Mouse (Mus musculus) adrenal gland, postnatal 36 days (tissue): ENCODE measurements at regions not wholly inside any gene's neighbourhood (a gene's known extent, or its start where the extent isn't known, plus 50 kb on each side); places are given as distances from the start of the nearest gene placed in this dataset.

ENCODE experiments used
- DNase-seq, 2 experiments: peaks; one replicate each; pipeline ENCODE4 v3.0.0; 2021; ENCODE audit warnings: mixed read lengths in 1 of 2

DNA sequence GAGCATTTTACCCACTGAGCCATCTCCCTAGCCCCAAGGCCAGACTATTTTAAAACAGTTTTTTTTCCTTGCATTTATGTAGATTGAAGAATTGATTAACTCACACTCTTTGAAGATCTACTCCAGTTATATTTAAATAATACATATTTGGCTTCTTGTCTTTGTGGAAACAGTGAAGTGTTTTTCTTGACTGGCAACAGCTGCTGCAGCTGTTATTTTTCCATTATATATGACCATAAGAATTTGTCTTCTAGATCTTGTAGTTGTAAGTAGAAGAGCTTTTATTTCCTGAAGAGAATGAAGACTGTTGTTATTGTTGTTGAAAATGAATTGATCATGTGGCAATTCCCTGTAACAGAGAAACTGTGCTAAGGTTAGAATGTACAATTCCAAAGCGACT lies 109.4 kb upstream of the Prickle1 start:
- no peak for DNase-seq

DNA sequence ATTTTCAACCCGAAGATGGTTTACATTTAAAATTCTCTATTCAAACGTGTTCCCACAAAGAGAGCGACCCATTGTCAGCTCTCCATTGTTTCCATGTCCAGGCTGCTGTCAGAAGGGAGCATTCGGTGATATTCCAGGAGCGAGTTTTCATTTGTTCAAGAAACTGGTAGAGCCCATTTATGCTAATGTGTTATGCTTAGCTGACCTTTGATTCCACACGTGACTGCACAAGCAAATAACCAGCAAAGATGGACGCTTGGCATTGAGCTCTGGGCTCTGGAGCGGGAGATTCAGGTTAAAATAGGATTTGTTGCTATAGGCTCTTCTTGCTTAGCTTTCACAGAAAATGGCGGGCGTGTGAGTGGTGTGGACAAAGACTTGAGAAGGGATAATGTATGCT lies 105.3 kb upstream of the Prickle1 start:
- DNase-seq: no peak

- DNase-seq: peak; percentile 58 to 65
These were observed 104.3 kb upstream of the Prickle1 start for GRCm38 (mm10) chr15:93699971-93700370.

DNA sequence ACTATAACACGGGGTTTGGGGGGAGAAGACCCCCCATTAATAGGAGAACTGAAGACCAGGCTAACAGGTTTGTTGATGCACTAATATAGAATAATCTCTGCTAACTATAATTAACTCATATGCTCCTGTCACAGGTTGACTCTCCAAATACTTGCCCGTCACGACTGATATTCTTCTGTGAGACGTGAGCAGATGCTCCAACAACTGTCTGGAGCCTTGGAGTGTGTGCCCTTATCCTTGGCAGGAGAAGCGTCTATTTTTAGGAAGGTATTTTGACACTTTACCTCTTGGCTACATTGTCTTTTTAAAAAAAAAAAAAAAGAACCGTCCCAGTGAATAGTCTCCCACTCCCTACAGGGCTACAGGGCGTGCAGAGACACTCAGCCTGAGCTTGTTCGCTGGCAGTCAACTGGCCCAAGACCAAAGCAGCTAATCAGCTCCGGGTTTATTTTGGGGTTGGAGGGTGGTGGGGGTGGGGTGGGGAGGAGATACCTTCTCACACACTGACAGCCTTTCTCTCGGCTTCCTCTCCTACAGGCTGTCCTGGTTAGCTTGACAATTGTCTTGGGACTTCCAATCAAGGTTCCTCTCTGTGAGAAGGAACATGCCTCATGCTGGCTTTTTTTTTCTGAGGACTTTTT lies 102.6 kb upstream of the Prickle1 start:
- no peak for DNase-seq

GRCm38 (mm10) chr15:93690717-93691116 lies 95.0 kb upstream of the Prickle1 start:
- DNase-seq: no peak

GRCm38 (mm10) chr15:93690011-93690410 lies 94.3 kb upstream of the Prickle1 start:
- no peak for DNase-seq

- no peak for DNase-seq
These were observed 90.7 kb upstream of the Prickle1 start for GRCm38 (mm10) chr15:93686385-93686784.

GRCm38 (mm10) chr15:93681602-93682001 lies 85.9 kb upstream of the Prickle1 start:
- peak in 1 of 2 experiments; percentile 17 for DNase-seq

GRCm38 (mm10) chr15:93675624-93676023 lies 79.9 kb upstream of the Prickle1 start:
- no peak for DNase-seq

- DNase-seq: no peak
These were observed 78.3 kb upstream of the Prickle1 start for GRCm38 (mm10) chr15:93673976-93674375.

DNA sequence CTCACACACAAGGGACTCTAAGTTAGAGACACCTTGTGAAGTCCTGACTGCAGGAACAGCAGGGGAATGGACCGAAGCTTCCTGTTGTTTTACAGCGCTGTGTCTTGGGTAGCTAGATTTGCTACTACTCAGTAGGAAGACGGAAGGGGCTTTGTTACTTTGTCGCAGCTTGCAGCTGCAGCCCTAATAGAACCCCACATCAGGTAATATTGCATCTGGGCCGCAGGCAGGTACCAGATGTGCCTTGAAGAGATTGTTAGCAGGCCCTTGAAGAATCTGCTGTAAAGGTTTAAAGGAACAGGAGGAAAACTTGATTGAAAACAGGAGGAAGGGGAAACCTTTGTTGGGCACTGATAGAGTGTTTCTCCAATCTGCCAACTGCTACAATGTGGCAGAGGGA lies 68.2 kb upstream of the Prickle1 start:
- DNase-seq: no peak

DNA sequence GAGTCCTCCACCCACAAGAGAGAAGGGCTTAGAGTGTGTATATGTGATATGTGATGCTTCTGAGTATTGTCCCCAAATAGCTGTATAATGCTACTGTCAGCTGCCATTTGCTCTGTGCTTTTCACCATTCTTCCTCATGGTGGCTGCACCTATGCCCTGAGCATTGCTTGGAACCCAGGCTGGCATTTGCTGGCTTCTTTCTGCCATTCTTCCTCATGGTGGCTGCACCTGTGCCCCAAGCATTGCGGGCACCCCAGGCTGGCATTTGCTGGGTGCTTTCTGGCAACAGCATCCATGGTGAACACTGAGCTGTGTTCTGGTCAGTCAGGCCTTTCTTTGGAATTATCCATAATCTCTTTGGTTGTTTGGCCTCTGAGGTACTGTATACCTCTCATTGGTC lies 66.9 kb upstream of the Prickle1 start:
- no peak for DNase-seq

- DNase-seq: no peak
These were observed 66.1 kb upstream of the Prickle1 start for GRCm38 (mm10) chr15:93661801-93662200.

GRCm38 (mm10) chr15:93660952-93661648 lies 65.4 kb upstream of the Prickle1 start:
- no peak for DNase-seq

GRCm38 (mm10) chr15:93657171-93657570 lies 61.5 kb upstream of the Prickle1 start:
- no peak for DNase-seq

- no peak for DNase-seq
These were observed 61.0 kb upstream of the Prickle1 start for GRCm38 (mm10) chr15:93656713-93657112.

DNA sequence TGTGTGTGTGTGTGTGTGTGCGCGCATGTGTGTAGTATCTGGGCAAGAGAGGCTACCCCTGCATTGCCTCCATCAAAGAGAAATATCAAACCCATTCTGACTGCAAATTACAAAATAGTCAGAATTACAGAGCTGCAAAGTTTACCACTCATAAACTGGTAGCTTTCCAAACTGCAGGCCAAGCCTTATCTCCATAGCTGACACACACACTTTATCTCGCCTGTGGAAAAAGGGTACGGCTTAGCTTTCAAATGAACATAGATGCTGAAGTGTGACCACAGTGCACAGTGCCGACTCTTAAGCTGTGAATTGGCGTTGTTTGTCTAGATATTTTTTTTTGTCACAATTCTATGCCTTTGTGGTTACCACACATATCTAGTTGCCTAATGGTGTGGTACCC lies 60.1 kb upstream of the Prickle1 start:
- DNase-seq: no peak

DNA sequence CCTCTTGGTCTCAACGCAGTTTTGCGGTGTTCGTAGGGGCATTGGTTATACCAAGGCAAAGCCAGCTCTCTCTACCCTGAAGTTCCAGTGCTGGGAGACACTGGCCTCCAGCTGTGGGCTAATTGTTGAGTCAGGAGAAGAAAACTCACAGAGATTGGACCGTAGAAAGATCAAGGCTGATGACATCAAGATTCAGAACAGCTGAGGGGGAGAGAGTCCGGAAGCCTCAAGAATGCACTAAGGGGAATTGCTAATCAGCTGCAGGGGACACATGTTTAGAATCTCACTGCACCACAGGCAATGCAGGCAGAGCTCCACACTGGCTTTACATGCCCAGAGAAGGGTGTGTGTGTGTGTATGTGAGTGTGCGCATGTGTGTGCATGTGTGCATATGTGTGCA lies 59.6 kb upstream of the Prickle1 start:
- peak; percentile 22 to 54 for DNase-seq

- DNase-seq: no peak
These were observed 57.7 kb upstream of the Prickle1 start for GRCm38 (mm10) chr15:93653378-93653777.

DNA sequence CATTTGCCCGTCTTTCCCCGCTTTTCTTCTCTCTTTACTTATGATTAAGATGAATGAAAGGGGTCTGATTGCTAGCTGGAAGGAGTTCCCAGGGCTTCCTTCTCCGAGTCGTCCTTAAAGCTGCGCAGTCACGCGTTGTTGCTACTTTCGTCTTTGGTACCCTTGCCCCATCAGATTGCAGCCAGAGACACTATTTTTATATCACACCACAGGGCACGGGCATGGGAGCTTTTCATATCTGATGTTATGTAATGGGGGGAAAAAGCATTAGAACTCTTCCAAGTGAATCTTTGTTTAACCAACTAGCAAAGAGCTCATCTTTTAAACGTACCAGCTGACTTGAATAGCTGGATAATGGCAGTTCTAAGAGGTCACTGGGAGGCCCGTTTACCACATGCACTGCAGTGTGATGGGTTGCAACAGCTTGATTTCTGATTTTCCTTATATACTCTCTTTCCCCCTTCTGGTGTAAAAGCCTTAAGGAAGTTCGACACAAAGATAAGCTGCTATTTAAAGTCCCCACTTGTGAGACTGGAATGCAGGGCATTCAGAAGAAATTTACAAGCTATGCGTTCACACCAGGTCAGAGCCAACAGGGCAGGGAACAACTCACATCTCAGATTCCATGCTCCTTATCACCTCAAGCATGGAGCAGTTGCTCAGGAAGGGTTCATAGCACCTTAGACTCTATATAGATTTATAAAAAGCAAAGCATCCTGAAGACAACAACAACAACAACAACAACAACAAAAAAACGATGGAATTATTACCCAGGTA lies 55.5 kb upstream of the Prickle1 start:
- no peak for DNase-seq

DNA sequence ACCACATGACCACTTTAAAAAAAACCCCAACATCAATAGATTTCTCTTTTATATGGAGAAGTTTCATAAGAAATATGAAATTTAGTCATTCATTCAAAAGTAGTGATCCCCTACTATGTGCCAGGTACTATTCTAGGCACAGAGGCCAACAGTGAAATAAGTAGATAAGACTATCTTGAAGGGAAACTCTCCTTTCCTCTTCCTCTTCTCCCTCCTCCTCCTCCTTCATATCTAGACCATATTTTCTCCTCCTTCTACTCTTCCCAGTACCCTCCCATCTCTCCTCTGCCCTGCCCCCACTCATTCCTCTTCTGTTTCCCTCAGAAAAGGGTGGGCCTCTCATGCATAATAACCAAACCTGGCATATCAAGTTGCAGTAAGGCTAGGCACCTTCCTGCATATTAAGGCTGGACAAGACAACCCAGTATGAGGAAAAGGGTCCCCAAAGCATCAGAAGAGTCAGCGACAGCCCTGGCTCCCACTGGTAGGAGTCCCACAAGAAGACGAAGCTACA lies 54.4 kb upstream of the Prickle1 start:
- DNase-seq: no peak

- DNase-seq: no peak
These were observed 53.0 kb upstream of the Prickle1 start for GRCm38 (mm10) chr15:93648646-93649045.

DNA sequence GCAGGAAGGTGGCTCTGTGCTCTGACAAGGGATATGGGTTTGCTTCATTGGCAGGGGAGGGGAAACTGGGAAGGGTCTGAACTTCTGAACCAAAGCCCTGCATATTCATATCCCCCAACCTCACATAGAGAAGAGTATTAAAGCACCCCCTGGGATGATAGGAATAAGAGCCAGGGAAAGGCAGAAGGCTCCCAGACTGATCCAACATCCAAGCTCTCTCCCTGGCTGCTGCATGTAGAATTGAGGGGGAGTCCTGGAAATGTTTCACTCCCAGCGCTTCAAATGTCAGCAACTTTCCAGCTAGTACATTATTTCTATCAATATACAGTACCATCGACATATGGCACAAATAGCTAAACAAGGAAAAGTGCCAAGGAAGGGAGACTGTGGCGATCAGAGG lies 51.1 kb upstream of the Prickle1 start:
- DNase-seq: no peak
